Mouse (Mus musculus) adipocyte (in vitro differentiated cells): ENCODE data around the gene Pear1.

Source experiments
- DNase-seq: peaks from one replicate; pipeline ENCODE4 v3.0.0-alpha.2; 2016; ENCODE audit warnings: low spot score

Pear1 gene

GRCm38 (mm10) chr3:87765631-87766283 is 58.3 kb downstream of the Pear1 start:
- DNase-seq = no peak

- DNase-seq = no peak
Measured at GRCm38 (mm10) chr3:87765091-87765490, 59.0 kb downstream of the Pear1 start.

- peak; percentile 43 for DNase-seq
Measured at GRCm38 (mm10) chr3:87764506-87764905, 59.6 kb downstream of the Pear1 start.

GRCm38 (mm10) chr3:87763683-87764289 is 60.3 kb downstream of the Pear1 start:
- DNase-seq = peak; percentile 64

- no peak for DNase-seq
Measured at GRCm38 (mm10) chr3:87763202-87763601, 60.9 kb downstream of the Pear1 start.

- DNase-seq = no peak
Measured at GRCm38 (mm10) chr3:87761408-87762375, 62.4 kb downstream of the Pear1 start.

- peak; percentile 16 for DNase-seq
Measured at GRCm38 (mm10) chr3:87758641-87759040, 65.5 kb downstream of the Pear1 start.

- DNase-seq = no peak
Measured at GRCm38 (mm10) chr3:87756488-87756887, 67.6 kb downstream of the Pear1 start.

GRCm38 (mm10) chr3:87755964-87756363 is 68.1 kb downstream of the Pear1 start:
- peak; percentile 33 for DNase-seq

GRCm38 (mm10) chr3:87753829-87754228 is 70.3 kb downstream of the Pear1 start:
- no peak for DNase-seq

- DNase-seq = no peak
Measured at GRCm38 (mm10) chr3:87752567-87752966, 71.5 kb downstream of the Pear1 start.

- no peak for DNase-seq
Measured at GRCm38 (mm10) chr3:87749977-87750376, 74.1 kb downstream of the Pear1 start.

GRCm38 (mm10) chr3:87749036-87749435 is 75.1 kb downstream of the Pear1 start:
- peak; percentile 82 for DNase-seq

GRCm38 (mm10) chr3:87748431-87748830 is 75.7 kb downstream of the Pear1 start, which contains the start of gene Lrrc71:
Gene Lrrc71 (minus strand): TSS chr3:87748625.
- no peak for DNase-seq

- DNase-seq = no peak
Measured at GRCm38 (mm10) chr3:87745036-87745659, 79.0 kb downstream of the Pear1 start.

GRCm38 (mm10) chr3:87743927-87744326 is 80.2 kb downstream of the Pear1 start:
- no peak for DNase-seq

- DNase-seq = no peak
Measured at GRCm38 (mm10) chr3:87742735-87743134, 81.4 kb downstream of the Pear1 start.

GRCm38 (mm10) chr3:87742013-87742412 is 82.1 kb downstream of the Pear1 start:
- DNase-seq = no peak

GRCm38 (mm10) chr3:87738906-87739305 is 85.2 kb downstream of the Pear1 start:
- DNase-seq = no peak

GRCm38 (mm10) chr3:87735335-87735734 is 88.8 kb downstream of the Pear1 start:
- no peak for DNase-seq

GRCm38 (mm10) chr3:87733984-87734761 is 89.9 kb downstream of the Pear1 start:
- DNase-seq = peak; percentile 15
